Mouse (Mus musculus) kidney, postnatal 4 days (tissue): Measurements from ENCODE around the gene Sec24b.
A peak's percentile ranks its signal among the peaks of the same experiment; 100 is the strongest.

Experiments used
- DNase-seq, 2 experiments: peaks; one replicate each; pipeline ENCODE4 v3.0.0; 2021; ENCODE audit warnings: mixed read lengths in 2 of 2

Sec24b gene

DNA sequence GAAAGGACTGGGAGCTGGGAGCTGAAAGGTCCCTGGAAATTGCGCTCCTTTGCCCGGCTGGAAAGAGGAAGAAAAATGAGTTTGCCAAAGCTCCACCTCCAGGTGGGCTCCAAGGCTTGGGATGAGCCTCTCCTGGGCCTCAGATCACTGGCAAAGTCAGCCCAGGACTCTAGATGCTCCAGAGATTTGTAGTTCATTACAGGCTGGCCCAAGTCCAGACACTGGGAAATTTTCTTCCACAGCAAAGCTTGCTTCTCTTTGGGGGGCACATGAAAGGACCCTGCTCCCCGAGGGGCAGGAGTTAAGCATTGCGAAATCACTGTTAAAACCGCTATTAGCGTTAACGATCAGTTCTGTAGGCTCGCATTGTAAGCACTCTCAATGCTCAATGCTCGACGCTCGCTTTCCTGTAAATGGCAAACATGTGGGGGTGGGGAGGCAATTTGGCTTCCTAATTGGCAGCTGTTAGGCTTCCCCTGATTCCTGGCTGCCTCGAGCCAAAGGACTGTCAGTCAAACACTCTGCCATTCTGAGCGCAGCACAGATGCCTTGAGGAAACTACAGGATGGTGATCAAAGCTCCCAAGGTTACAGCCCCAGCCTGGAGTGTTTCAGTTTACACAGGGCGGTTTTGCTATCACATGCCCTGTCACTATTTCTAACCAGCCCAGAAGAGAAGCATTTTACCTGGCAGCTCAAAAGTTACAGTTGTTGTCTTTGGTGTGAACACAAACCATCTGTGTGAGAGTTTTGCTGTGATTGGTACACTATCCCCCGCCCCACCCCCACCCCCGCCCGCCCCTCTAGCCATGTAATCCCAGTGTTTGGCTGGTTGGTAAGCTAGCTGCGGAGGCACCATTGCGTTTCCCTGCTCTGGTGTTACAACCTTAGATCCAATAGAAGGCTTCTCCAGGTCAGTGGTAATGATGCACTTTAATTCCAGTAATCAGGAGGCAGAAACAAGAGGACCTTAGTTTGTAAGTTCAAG is 90.5 kb downstream of the Sec24b start:
- peak; percentile 25 to 46 for DNase-seq

DNA sequence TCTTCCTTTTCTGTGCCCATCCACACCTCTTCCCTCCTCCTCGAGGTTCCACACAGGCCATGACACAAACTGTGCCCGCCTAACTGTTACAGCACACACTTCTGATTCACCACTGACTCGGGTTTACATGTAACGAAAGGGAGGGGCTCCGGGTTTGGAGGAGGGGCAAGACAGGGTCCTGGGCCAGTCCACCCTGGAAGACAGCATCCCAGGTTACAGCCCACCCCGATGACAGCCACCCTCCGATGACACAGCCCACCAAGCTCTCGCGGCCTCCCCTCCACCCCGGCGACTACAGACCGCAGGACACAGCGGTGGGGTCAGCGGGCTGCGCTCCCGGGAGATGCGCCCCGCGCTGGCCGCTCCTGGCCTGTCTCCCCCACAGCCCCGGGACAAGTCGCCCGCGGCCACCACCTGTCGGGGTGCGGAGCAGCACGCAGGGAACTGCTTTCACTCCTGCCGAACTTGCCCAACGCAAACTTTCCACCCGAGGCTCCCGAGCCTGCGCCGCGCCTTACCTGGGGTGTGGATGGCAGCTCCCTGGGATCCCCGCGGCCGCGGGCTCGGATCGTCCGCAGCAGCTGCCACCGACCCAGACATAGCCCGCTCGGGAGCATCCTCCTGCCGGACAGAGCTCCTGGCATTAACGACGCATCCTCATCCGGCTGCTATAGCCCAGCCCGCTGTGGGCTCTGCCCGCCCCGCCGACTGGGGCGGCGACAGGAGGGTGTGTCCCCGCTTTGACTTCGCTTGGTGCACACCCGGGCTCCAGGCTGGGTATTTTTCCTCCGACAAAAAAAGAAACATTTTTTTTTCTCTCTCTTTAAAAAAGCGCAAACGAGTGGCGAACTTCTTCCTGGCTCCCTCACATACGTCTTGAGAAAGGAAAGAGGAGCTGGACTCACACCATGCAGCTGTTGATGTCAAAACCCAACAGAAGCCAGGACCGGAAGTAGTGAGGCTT is 91.6 kb downstream of the Sec24b start, which contains the start of gene Mcub:
Gene Mcub (minus strand): TSS at position 775 of the 964 bp plus-strand sequence.
- DNase-seq, result peak; percentile 45 to 59

DNA sequence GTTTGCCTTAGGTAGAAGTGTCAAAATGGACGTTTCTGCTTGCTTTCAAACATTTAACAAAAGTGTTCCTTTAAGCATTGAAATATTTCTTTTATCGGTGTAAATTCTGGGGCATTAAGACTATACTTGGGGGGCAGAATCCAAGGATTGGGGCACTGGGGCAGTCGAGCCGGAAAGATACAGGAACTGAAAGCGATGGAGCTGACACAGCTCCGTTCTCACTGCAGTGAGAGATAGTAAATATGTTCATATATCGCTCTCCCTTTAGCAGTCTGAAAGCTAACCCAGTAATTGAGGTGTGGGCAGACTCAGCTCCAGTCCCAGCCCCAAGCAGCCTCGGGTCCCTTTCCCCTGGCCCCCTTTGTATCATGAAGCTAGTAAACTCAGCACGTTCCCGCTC is 92.3 kb downstream of the Sec24b start:
- DNase-seq, result no peak

DNA sequence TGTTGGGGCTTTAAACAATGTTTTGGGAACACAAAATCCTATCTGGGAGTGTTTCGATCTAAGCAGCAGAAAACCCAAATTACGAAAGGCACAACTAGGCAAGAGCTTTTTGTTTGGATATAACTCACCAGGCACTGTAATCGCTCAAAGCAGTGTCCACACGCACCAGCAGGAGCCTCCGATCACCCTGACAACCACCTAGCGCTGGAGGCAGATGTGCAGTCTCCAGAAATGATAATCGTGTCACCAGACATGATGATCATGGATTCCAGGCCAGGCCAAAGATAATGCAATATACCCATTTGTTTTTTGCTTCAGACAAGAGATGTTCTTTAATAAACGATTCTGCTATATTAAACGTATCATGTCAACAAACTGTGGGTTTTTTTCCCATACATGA is 93.5 kb downstream of the Sec24b start:
- no peak for DNase-seq

DNA sequence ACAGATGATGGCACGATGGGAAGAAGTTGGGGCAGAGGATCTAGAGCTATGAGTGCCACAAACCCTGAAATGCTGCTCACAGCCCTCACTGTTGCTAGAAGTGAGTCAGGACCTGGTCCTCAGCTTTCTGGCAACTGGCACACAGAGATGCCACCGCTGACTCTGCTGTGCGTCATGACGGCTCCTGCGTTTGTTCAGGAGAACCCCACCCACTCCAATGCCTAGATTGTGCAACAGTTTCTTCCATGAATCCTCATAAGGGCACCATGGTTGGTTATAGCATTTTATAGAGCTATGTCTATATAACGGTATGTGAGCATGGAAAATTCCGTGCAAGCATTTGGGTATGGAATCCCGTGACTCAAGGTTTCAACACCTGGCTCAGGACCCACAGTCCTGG is 96.7 kb downstream of the Sec24b start:
- DNase-seq, result no peak

DNA sequence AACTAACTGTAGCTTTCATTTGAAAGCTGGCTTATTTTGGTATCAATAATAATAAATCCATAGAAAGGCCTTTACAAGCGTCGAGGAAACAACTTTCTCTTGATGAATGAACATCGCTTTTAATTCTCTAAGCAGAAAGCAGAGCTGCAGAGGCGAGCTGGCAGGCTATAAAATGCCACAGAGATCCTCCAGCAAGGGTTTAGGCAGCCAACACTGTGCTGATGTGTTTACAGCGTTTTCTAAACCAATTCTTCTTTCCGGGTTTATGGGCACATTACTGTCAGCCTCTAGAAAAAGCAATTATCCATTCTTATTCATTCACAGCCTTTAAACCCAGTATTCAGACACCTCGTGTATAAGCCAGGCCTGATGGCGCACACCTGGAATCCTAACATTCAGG is 98.8 kb downstream of the Sec24b start:
- no peak for DNase-seq

DNA sequence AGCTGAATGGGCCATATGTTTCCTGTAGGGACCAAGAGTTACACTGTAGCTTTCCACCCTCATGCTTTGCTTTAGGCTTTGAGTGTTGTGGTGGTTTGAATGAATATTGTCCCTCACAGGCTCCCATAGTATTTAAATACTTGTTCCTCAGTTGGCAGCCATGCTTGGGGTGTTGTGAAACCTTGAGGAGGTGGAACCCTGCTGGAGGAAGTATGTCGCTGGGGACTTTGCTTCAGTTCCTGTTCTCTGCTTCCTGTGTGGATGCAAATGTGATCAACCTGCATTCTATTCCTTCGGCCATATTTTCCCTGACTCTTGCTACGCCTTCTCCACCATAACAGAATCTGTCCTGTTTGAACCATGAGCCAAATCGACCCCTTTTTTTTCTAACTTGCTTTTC is 108.1 kb downstream of the Sec24b start:
- DNase-seq, result no peak

DNA sequence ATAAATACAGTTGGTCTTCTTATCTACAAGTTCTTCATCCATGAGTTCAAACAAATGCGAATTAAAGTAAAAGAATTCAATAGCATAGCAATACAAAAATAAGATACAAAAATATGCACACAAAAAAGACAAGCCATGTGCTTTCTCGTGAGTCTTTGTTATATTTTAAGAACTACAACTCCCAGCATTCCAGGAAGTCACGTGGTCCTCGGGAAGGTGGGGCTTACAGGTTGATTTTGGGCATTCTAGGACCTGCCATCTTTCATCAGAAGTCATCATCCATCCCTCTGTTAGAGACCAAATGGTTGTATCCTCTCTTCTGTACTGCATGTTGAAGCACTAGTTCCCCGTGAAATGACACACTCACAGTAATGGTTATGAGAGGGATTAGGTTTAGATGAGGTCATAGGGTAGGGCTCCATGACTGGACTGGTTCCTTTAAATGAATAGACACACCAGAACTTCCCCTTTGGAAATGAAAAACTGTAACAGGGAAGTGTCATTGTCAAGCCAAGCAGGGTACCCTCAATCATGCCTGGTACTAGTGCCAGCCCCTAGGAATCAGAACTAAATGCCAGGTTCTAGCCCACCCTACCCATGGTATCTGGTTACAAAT is 112.1 kb downstream of the Sec24b start:
- DNase-seq, result no peak

DNA sequence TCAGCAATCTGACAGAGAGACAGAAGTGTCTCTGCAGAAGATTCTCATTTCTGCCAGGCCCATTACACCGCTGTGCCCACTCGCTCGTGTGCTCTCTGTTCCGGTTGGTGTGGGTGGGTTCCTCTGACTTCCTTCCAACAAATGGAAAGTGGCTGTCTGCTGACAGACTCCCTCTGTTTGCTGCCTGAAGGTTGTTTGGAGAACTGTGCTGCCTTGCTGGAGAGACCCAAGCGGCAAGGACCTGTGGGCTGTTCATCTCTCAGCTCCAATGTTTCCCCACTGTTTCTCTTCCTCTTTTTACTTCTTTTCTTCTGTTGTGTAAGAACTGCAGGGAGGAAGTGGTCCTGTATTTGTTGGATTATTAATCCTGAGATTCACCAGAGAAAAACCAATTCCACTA is 113.0 kb downstream of the Sec24b start:
- DNase-seq, result no peak

DNA sequence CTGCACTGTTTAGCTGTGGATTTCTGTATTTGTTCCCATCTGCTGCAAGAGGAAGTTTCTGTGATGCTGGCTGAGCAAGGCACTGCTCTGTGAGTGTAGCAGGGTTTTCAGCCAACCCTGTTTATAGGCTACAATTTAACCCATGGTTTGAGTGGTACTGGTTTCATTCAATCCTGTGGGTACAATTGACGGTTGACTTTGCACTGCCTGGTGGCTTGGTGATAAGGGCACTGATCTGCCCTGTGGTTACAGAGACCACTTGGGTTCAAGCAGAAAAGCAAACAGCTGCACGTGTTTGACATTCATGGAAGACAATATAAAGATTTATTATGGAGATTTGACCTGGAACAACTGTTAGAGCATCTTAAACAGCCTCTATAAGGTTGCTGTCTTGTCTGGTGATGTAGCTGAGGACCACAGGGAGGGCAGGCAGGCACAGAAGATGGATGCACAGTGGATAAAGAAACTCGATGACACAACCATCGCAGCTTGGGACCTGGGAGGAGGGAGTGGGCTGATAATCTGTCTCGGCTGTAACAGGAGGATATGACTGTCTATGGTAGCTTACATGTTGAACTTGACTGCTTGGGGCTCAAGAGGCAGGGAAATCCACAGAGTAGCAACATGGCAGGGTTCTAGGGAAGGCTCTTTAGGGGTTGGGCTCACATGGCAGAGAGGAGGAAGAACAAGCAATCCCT is 115.0 kb downstream of the Sec24b start:
- DNase-seq, result no peak

DNA sequence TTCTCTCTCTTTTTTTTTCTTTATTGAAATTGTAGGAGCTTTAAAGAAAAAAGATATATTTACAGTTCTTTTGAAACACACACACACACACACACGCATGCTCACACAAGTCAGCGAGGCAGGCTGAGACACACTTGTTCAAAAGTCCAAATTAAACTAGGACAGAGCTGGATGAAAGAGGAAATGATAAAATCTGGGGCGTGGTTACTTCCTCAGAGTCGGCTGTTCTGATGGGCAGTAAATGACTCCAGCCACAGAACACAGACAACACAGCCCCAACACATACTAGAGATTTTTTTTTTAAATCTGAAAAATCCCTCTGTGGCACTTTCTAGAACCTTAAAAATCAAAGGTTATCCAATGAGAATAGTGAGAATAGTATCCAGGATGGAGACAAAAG is 117.5 kb downstream of the Sec24b start:
- no peak for DNase-seq

DNA sequence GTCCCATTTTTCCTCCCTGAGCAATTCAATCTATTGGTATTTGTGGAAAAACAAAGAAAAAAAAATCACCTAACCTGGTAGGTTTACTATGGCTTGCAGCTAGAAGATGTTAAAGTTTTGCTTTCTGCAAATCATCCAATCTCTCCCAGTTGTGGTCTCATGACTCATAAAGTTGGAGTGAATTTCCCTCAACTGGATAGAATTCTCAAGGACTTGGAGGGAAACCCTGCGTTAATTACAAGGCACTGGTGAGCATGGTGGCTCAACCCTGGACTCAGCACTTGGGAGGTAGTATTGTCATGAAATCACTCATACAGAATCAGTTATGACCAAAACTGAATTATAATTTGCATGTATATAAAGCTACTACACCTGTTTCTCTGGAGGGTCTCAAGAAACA is 120.1 kb downstream of the Sec24b start:
- no peak for DNase-seq

DNA sequence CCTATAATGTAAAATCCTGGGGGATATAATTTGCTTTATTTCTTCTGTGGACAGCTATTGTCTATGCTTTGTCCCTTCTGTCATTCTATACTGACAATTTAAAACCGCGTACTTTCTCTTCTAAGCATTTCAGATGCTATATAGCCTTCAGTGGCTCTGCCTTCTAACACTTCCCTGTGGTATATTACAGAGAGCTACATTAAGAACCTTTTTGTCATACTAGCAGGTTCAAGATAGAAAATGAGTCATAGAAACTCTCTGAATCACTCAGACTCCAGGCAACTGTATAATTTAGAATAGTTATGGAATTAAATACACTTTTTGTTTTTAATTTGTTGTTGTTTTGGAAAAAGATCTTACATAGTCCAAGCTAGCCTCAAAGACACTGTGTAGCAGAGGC is 120.6 kb downstream of the Sec24b start:
- no peak for DNase-seq

DNA sequence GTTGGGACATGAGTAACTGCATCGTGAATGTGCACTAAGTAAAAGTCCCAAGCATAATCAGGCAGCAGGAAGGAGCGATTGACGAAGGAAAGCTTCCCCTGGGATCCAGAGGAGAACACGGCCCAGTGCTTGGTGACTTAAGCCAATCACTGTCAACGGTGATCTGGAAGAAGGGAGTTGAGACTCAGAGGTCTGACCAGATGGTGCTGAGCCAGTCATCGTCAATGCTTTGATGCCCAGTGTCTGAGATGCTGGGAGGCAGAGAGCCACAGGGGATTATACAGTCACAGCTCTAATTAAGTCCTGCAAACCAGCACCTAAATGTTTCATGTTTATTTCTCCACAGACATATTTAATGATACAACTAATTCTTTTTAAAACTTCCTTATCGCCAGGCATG is 122.3 kb downstream of the Sec24b start:
- DNase-seq, result no peak

DNA sequence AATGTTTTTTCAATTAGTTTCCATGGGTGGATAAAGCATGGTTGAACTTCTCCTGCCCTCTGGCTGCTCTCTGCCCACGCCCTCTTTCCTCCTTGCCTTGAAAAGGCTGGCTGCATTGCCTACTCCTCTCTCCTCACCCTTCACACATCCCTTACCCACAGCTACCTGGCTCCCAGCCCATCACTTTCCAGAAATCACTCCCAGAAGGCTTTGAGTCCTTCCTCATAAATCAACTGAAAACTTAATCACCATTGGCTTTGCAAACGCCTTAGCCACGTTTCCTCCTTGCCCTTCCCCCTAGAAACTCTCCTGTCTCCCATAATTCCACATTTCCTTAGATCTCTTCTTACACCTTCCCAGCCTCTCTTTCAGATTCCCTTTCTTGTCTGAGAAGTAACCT is 123.5 kb downstream of the Sec24b start:
- DNase-seq, result peak; percentile 13 to 27

DNA sequence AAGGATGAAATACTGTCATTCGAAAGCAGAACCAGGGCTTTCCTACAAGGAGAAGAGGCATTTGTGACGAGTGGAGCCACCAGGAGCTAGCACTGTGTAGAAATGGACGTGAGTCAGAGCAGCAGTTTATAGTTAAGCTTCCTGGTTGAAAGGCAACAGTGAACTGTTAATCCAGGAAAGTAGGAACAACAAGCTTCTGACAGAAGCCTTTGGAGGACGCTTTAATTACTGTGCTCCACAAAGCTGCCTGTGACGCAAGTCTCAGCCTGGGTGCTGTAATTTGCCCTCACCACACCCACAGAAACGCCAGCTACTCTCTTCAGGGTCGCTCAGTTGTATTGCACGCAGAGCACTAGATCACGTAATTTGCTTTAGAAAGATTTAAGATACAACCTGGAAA is 124.8 kb downstream of the Sec24b start:
- no peak for DNase-seq
